Mouse (Mus musculus) ES-CJ7 (cell line): ENCODE measurements at regions not wholly inside any gene's neighbourhood (a gene's known extent, or its start where the extent isn't known, plus 50 kb on each side); places are given as distances from the start of the nearest gene placed in this dataset.

Experiments used
- DNase-seq: peaks from one replicate; pipeline ENCODE4 v3.0.0; 2011; ENCODE audit warnings: low read depth, low spot score

DNA sequence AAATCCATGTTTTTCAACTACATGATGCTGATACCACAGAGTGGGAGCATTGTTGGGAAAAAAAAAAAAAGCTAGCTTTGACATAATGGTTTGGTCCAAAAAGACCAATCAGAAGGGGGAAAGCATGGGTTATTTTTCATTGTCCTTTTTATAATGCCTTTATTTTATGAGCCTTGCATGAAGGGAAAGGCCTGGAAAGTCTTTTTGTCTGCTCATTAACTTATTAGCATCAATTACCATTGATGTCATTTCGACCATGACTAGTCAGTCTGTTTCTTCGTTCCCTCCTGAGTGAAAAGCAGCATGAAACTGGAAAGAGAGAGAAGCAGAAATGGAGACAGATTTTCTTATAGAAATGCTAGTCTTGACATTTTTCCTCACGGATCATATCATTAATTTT is 532.2 kb upstream of the Gm28269 start:
- no peak for DNase-seq

DNA sequence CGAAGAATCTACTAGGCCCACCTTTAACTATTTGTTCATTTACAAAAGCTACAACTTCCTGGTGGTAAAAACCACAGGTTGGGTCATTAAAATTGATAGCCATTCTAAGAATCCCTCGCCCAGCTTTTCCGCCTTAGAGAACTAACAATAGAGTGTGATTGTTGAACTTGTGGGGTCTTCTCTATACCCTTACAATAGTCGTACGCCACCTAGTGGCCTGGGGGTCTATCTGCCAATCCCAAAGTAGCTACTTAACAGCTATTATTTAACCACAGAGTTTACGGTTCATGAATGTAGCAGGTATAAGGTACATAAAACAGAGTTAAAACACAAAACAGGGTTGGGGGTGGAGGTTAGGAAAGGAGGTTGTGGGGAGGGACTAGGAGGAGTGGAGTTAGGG is 504.1 kb upstream of the Gm28269 start:
- peak; percentile 31 for DNase-seq
